ENCODE assay signal across 23 mouse cellular contexts in genomic region chr4:82474334-82474733, GRCm38 (mm10).
DNase-seq lines count a peak whose midpoint lies in the region; ATAC-seq and TF ChIP-seq lines count a peak whose summit lies in the region.
"Had no signal": no experiment of that assay in that cellular context is flagged by ENCODE, and none has a peak within 500 bp of the region (broad histone marks: within the 10 kb centered on the region; RNA-seq: fewer than 3 reads in every experiment).

No protein-coding gene starts in this region.

- DNase-seq in gastrocnemius, adult 2 months, result no peak
- no peak for DNase-seq in gastrocnemius, postnatal 25 days
- DNase-seq in heart, postnatal 4 days, result peak; percentile 1
- DNase-seq in heart, adult 8-10 months (ENCODE audit: low spot score), result no peak
- DNase-seq in embryonic facial prominence, embryonic 14.5 days (ENCODE audit: low spot score), result peak; percentile 65
- no peak for DNase-seq in left cerebral cortex, adult 18-20 months (ENCODE audit: low spot score in 2 of 2)
- DNase-seq: adrenal gland, adult 2 months; adrenal gland, postnatal 10 days; adrenal gland, postnatal 25 days; cerebellum, adult 11 months; cerebellum, adult 18-20 months; cerebellum, adult 8-10 months; cerebellum, adult 9-11 months; cerebellum, postnatal 14 days; cerebellum, postnatal 36 days; embryo, embryonic 11 days had no signal

- no peaks in the 10 kb centered on the region for H3K9me3 ChIP-seq in embryonic facial prominence, embryonic 14.5 days (ENCODE audit: control insufficient read depth, low read length)
- no peaks in the 10 kb centered on the region for H3K9me3 ChIP-seq in embryonic facial prominence, embryonic 15.5 days (replicated peaks)
- H3K9me3 ChIP-seq: embryonic facial prominence, embryonic 12.5 days; forebrain, embryonic 10.5 days; forebrain, embryonic 12.5 days had no signal

- H3K36me3 ChIP-seq in embryonic facial prominence, embryonic 14.5 days (ENCODE audit: control insufficient read depth, insufficient read depth, low read length), result peaks cover 6% of the 10 kb centered on the region; the same call in 1 of the 2 replicates
- no peaks in the 10 kb centered on the region for H3K36me3 ChIP-seq in embryonic facial prominence, embryonic 15.5 days
- H3K36me3 ChIP-seq: embryonic facial prominence, embryonic 12.5 days had no signal

- ATAC-seq in embryonic facial prominence, embryonic 14.5 days (ENCODE audit: low read depth), result peak; percentile 53; the same call in 1 of the 2 replicates
- ATAC-seq in embryonic facial prominence, embryonic 15.5 days (ENCODE audit: insufficient number of reproducible peaks, low FRiP score, low TSS enrichment, low read depth), result peak; percentile 70; the same call in 1 of the 2 replicates
- ATAC-seq: forebrain, embryonic 14.5 days; forebrain, embryonic 16.5 days had no signal

- no peak overlapping the region for H3K9ac ChIP-seq in embryonic facial prominence, embryonic 14.5 days (ENCODE audit: low read depth, low read length)
- H3K9ac ChIP-seq in embryonic facial prominence, embryonic 15.5 days, result no peak overlapping the region
- H3K9ac ChIP-seq: embryonic facial prominence, embryonic 12.5 days; forebrain, embryonic 12.5 days had no signal

- H3K4me2 ChIP-seq in embryonic facial prominence, embryonic 14.5 days (ENCODE audit: low read depth, low read length), result no peak overlapping the region
- no peak overlapping the region for H3K4me2 ChIP-seq in embryonic facial prominence, embryonic 15.5 days (replicated peaks)
- H3K4me2 ChIP-seq: embryonic facial prominence, embryonic 12.5 days; forebrain, embryonic 12.5 days had no signal

- H3K27me3 ChIP-seq in embryonic facial prominence, embryonic 14.5 days (replicated peaks; ENCODE audit: control insufficient read depth, insufficient read depth, low read length), result no peaks in the 10 kb centered on the region
- no peaks in the 10 kb centered on the region for H3K27me3 ChIP-seq in embryonic facial prominence, embryonic 15.5 days
- H3K27me3 ChIP-seq: embryonic facial prominence, embryonic 12.5 days; forebrain, embryonic 12.5 days had no signal

- no peak overlapping the region for H3K4me3 ChIP-seq in gastrocnemius, adult 2 months
- no peak overlapping the region for H3K4me3 ChIP-seq in embryonic facial prominence, embryonic 14.5 days (ENCODE audit: low read depth, low read length)
- no peak overlapping the region for H3K4me3 ChIP-seq in embryonic facial prominence, embryonic 15.5 days (replicated peaks)
- H3K4me3 ChIP-seq: embryonic facial prominence, embryonic 12.5 days; erythroblast, embryonic 14.5 days; forebrain, embryonic 10.5 days; forebrain, embryonic 12.5 days had no signal

- no peak for TF ChIP-seq CTCF in gastrocnemius, adult 2 months (IDR thresholded peaks at IDR 0.05)

- peak overlapping the region; percentile 61; the same call in 1 of the 2 replicates for H3K27ac ChIP-seq in gastrocnemius, adult 2 months
- peak overlapping the region; percentile 31; the same call in 1 of the 2 replicates for H3K27ac ChIP-seq in embryonic facial prominence, embryonic 14.5 days (replicated peaks; ENCODE audit: low read depth, low read length)
- no peak overlapping the region for H3K27ac ChIP-seq in embryonic facial prominence, embryonic 15.5 days (replicated peaks)
- H3K27ac ChIP-seq: embryonic facial prominence, embryonic 12.5 days; forebrain, embryonic 10.5 days; forebrain, embryonic 12.5 days had no signal

- intact Hi-C loops in gastrocnemius, adult 2 months (cut with DNase I), result no loop called here

- 44% methylated on average over 5 of the region's 5 CpGs for WGBS in embryonic facial prominence, embryonic 14.5 days
- WGBS in embryonic facial prominence, embryonic 15.5 days, result 39% methylated on average over 5 of the region's 5 CpGs

- H3K4me1 ChIP-seq in embryonic facial prominence, embryonic 14.5 days (ENCODE audit: control insufficient read depth, insufficient read depth, low read length), result peaks cover 26% of the 10 kb centered on the region
- peaks cover 42% of the 10 kb centered on the region for H3K4me1 ChIP-seq in embryonic facial prominence, embryonic 15.5 days

Comparison
In these comparisons a context has a peak if more than half of its experiments do, and no peak if none do; other contexts are left out.
1. DNase-seq: peak in heart, postnatal 4 days (single experiment) and embryonic facial prominence, embryonic 14.5 days (single experiment); none in gastrocnemius, adult 2 months (single experiment), gastrocnemius, postnatal 25 days (single experiment), heart, adult 8-10 months (single experiment) and left cerebral cortex, adult 18-20 months (0 of 2).